In the genomic region with DNA sequence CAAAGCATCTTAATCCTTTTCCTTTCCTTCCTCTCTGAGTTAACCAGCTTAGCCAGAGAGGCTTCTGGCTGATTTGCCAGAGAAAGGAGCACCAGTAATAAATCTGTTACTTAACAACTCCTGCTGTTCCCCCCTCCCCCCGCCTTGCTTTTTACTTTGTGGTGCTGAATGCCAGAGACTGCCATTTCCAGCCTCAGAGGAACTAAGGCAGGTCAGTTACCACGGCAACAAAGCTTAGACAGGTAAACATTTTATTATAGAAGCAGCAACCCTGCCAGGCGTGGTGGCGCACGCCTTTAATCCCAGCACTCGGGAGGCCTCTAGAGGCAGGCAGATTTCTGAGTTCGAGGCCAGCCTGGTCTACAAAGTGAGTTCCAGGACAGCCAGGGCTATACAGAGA, we compare ENCODE assay signal across 23 mouse cellular contexts. TPM values are rescaled to one million over a fixed set of nuclear protein-coding genes. Genes with fewer than 3 reads are reported as not detected.
DNase-seq lines count a peak whose midpoint lies in the region; ATAC-seq and TF ChIP-seq lines count a peak whose summit lies in the region.
"Had no signal": no experiment of that assay in that cellular context is flagged by ENCODE, and none has a peak within 500 bp of the region (broad histone marks: within the 10 kb centered on the region; RNA-seq: fewer than 3 reads in every experiment).

No protein-coding gene starts in this region.

- no peak overlapping the region for H3K4me2 ChIP-seq in forebrain, postnatal 0 days (ENCODE audit: low read depth)
- H3K4me2 ChIP-seq in forebrain, embryonic 15.5 days (replicated peaks): no peak overlapping the region
- no peak overlapping the region for H3K4me2 ChIP-seq in neural tube, embryonic 11.5 days (ENCODE audit: low read depth)
- H3K4me2 ChIP-seq: embryonic facial prominence, embryonic 13.5 days; limb, embryonic 13.5 days had no signal

- no peak overlapping the region for H3K27ac ChIP-seq in forebrain, postnatal 0 days (ENCODE audit: low read depth, low read length)
- no peak overlapping the region for H3K27ac ChIP-seq in forebrain, embryonic 15.5 days (replicated peaks)
- no peak overlapping the region for H3K27ac ChIP-seq in neural tube, embryonic 11.5 days (ENCODE audit: low read depth, low read length)
- H3K27ac ChIP-seq: embryonic facial prominence, embryonic 13.5 days; heart, embryonic 10.5 days; limb, embryonic 13.5 days had no signal

- no peak overlapping the region for H3K4me3 ChIP-seq in forebrain, postnatal 0 days (ENCODE audit: low read depth, low read length)
- H3K4me3 ChIP-seq in forebrain, embryonic 15.5 days: no peak overlapping the region
- H3K4me3 ChIP-seq in neural tube, embryonic 11.5 days (ENCODE audit: low read depth, low read length): no peak overlapping the region
- H3K4me3 ChIP-seq: embryonic facial prominence, embryonic 13.5 days; heart, embryonic 10.5 days; limb, embryonic 13.5 days; myocyte had no signal

- peak; percentile 1 for DNase-seq in forebrain, postnatal 0 days
- DNase-seq in neural tube, embryonic 11.5 days (ENCODE audit: low spot score): peak; percentile 24
- DNase-seq in neural tube, embryonic 10.5 days (ENCODE audit: extremely low spot score, low spot score): no peak
- peak; percentile 0 for DNase-seq in NIH3T3 (ENCODE audit: low read depth)
- DNase-seq in telencephalon, adult 2 months (ENCODE audit: low read depth, low spot score): peak; percentile 21
- no peak for DNase-seq in cerebellum, adult 8-10 months
- DNase-seq: adrenal gland, postnatal 10 days; cerebellum, postnatal 10 days; gastrocnemius, postnatal 14 days; heart, postnatal 14 days; kidney, adult 9 months; thymus, postnatal 4 days had no signal

- no peak for ATAC-seq in forebrain, postnatal 0 days
- ATAC-seq in forebrain, embryonic 15.5 days (replicated peaks): no peak
- no peak for ATAC-seq in neural tube, embryonic 11.5 days (ENCODE audit: insufficient read depth, low FRiP score, low TSS enrichment)

- TF ChIP-seq CTCF in forebrain, postnatal 0 days (IDR thresholded peaks at IDR 0.05; ENCODE audit: low read depth): no peak

- H3K27me3 ChIP-seq in forebrain, postnatal 0 days (ENCODE audit: insufficient read depth, low read length): no peaks in the 10 kb centered on the region
- no peaks in the 10 kb centered on the region for H3K27me3 ChIP-seq in forebrain, embryonic 15.5 days
- no peaks in the 10 kb centered on the region for H3K27me3 ChIP-seq in neural tube, embryonic 11.5 days (ENCODE audit: control insufficient read depth, insufficient read depth, low read length)
- H3K27me3 ChIP-seq: embryonic facial prominence, embryonic 13.5 days; limb, embryonic 13.5 days had no signal

- no peak overlapping the region for H3K9ac ChIP-seq in forebrain, postnatal 0 days
- H3K9ac ChIP-seq in forebrain, embryonic 15.5 days (replicated peaks): no peak overlapping the region
- no peak overlapping the region for H3K9ac ChIP-seq in neural tube, embryonic 11.5 days (ENCODE audit: low read length)
- H3K9ac ChIP-seq: embryonic facial prominence, embryonic 13.5 days; limb, embryonic 13.5 days had no signal

- no peaks in the 10 kb centered on the region for H3K9me3 ChIP-seq in forebrain, postnatal 0 days (ENCODE audit: low read length)
- H3K9me3 ChIP-seq in forebrain, embryonic 15.5 days: no peaks in the 10 kb centered on the region
- no peaks in the 10 kb centered on the region for H3K9me3 ChIP-seq in neural tube, embryonic 11.5 days (ENCODE audit: control insufficient read depth, low read length)
- H3K9me3 ChIP-seq: embryonic facial prominence, embryonic 13.5 days; G1E; heart, embryonic 10.5 days had no signal

- WGBS in forebrain, postnatal 0 days: 45% methylated on average over 7 of the region's 7 CpGs
- WGBS in forebrain, embryonic 15.5 days: 35% methylated on average over 7 of the region's 7 CpGs
- WGBS in neural tube, embryonic 11.5 days: 52% methylated on average over 7 of the region's 7 CpGs

- no peaks in the 10 kb centered on the region for H3K36me3 ChIP-seq in forebrain, postnatal 0 days (ENCODE audit: insufficient read depth)
- no peaks in the 10 kb centered on the region for H3K36me3 ChIP-seq in forebrain, embryonic 15.5 days
- no peaks in the 10 kb centered on the region for H3K36me3 ChIP-seq in neural tube, embryonic 11.5 days (ENCODE audit: control insufficient read depth, insufficient read depth, low read length)
- H3K36me3 ChIP-seq: embryonic facial prominence, embryonic 13.5 days; G1E; heart, embryonic 10.5 days; limb, embryonic 13.5 days had no signal

- no peaks in the 10 kb centered on the region for H3K4me1 ChIP-seq in forebrain, postnatal 0 days (ENCODE audit: insufficient read depth)
- H3K4me1 ChIP-seq in forebrain, embryonic 15.5 days: no peaks in the 10 kb centered on the region
- no peaks in the 10 kb centered on the region for H3K4me1 ChIP-seq in neural tube, embryonic 11.5 days (ENCODE audit: control insufficient read depth, insufficient read depth, low read length)
- H3K4me1 ChIP-seq: embryonic facial prominence, embryonic 13.5 days; heart, embryonic 10.5 days; limb, embryonic 13.5 days had no signal

RNA-seq across cellular contexts. Expression of gene Cks1brt, which starts 24.2 kb away (rescaled TPM):
- total RNA-seq in forebrain, postnatal 0 days (2014; rRNA removed): not detected in 2 replicates
- not detected in 2 replicates for polyA plus RNA-seq in forebrain, postnatal 0 days (2015; fragmentation: Nextera tagmentation; extraction: Ambion mirVana)
- polyA plus RNA-seq in forebrain, embryonic 15.5 days (2015; fragmentation: Nextera tagmentation; extraction: Ambion mirVana): not detected in 2 replicates
- polyA plus RNA-seq in neural tube, embryonic 11.5 days (2014; fragmentation: Nextera tagmentation; extraction: Ambion mirVana): not detected in 2 replicates
- total RNA-seq: adrenal gland, postnatal 10 days; gastrocnemius, postnatal 14 days; heart, postnatal 14 days; left cerebral cortex, adult 18-20 months had no signal
- polyA plus RNA-seq: embryonic facial prominence, embryonic 13.5 days; G1E; heart, embryonic 10.5 days; large intestine, adult 2 months; limb, embryonic 13.5 days; liver, embryonic 16.5 days; myocyte; spleen, adult 2 months; testis, adult 2 months had no signal

RNA-seq across cellular contexts. Expression of gene Olfr371, which starts 49.9 kb away (rescaled TPM):
- not detected in 2 replicates for total RNA-seq in forebrain, postnatal 0 days (2014; rRNA removed)
- not detected in 2 replicates for polyA plus RNA-seq in forebrain, postnatal 0 days (2015; fragmentation: Nextera tagmentation; extraction: Ambion mirVana)
- not detected in 2 replicates for polyA plus RNA-seq in forebrain, embryonic 15.5 days (2015; fragmentation: Nextera tagmentation; extraction: Ambion mirVana)
- not detected in 2 replicates for polyA plus RNA-seq in neural tube, embryonic 11.5 days (2014; fragmentation: Nextera tagmentation; extraction: Ambion mirVana)
- total RNA-seq: adrenal gland, postnatal 10 days; G1E; gastrocnemius, postnatal 14 days; heart, postnatal 14 days; left cerebral cortex, adult 18-20 months had no signal
- polyA plus RNA-seq: embryonic facial prominence, embryonic 13.5 days; G1E; heart, embryonic 10.5 days; large intestine, adult 2 months; limb, embryonic 13.5 days; liver, embryonic 16.5 days; myocyte; spleen, adult 2 months had no signal

RNA-seq across cellular contexts. Expression of gene Zfp791, which starts 53.0 kb away (rescaled TPM):
- 2.7 and 3.2 TPM in 2 replicates for total RNA-seq in forebrain, postnatal 0 days (2014; rRNA removed)
- polyA plus RNA-seq in forebrain, postnatal 0 days (2015; fragmentation: Nextera tagmentation; extraction: Ambion mirVana): 1.5 and 2.4 TPM in 2 replicates
- polyA plus RNA-seq in forebrain, embryonic 15.5 days (2015; fragmentation: Nextera tagmentation; extraction: Ambion mirVana): 3.8 and 4.1 TPM in 2 replicates
- 1.2 and 1.7 TPM in 2 replicates for polyA plus RNA-seq in neural tube, embryonic 11.5 days (2014; fragmentation: Nextera tagmentation; extraction: Ambion mirVana)
- polyA plus RNA-seq: G1E, myocyte had no signal

Comparison
In these comparisons a context has a peak if more than half of its experiments do, and no peak if none do; other contexts are left out.
1. DNase-seq: peak in forebrain, postnatal 0 days (single experiment), neural tube, embryonic 11.5 days (single experiment), NIH3T3 (single experiment) and telencephalon, adult 2 months (single experiment); none in neural tube, embryonic 10.5 days (single experiment) and cerebellum, adult 8-10 months (single experiment).